Mouse (Mus musculus): Measurements from ENCODE around the gene Tbx19. TPM values are rescaled to one million over a fixed set of nuclear protein-coding genes. Genes with fewer than 3 reads are reported as not detected.

Tbx19 gene
- 0.01 TPM in 1 of 2 replicates, not detected in the other for polyA plus RNA-seq (2012; rRNA removed)

DNA sequence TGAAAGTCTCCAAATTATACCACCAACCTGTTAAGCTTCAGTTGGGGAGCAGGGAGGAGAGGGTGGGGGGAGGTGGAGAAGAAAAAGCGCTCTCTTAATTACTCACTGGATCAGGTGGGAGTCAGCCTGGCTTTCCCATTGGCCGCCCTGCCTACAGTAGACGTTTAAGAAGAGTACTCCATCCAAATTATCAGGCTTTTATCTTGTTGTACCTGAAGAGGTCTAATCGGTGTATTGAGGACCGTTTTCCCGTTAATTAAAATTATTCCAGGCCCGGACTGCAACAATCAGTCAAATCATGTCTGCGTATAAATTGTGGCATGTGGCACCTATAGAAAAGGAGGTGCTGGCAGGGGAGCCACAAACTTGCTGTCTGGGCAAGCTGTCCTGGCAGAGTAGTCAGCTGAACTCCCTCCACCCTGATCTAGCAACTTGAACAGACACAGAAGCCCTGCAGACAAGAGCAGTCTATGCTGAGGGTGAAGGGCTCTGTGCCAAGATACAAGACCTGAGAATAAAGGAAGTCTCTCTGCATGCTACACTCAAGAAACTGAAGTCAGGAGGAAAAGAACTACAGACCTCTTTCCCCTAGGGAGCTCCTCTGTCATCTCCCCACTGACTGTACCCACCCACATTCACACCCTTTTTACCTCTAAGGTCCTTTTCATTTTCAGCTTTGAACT lies at the start of gene Tbx19:
Gene Tbx19, minus strand, starts transcription at position 51 of the 683 bp plus-strand sequence.

DNA sequence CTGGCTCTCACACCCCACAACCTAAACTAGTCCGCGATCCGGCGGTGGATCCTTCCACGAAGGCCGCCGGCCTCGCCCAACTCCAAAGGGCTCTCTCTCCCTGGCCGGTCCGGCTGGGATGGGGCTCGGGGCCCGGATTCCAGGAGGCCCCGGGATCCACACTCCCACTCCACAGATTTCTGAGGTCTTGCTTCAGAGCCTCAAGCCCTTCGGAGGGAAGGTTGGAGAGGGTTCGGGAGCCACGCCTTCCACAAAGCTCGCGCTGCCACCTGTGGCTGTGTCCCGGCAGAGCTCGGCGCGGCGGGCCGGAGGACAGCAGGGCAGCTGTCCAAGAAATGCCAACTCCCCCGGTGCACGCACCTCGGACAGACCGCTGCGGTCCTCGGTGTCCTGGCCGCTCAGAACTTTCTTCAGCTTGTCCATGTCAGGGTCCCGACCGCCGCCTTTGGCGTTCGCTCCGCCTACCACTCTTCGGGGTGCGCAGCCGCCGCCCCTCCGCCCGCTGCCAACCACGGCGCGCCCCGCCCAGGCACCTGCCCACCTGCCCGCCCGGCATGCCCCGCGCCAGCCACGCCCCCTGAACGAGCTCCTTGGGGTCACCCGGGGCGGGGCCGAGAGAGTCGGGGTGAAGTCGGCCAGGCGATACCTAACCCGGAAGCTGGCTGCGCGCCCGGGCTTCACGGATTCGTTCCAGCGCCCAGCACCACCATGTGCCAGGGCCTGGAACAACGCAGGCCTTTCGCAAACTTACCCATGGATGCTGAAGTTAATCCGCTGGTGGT lies 33.5 kb upstream of the Tbx19 start, which contains the start of gene Sft2d2:
Gene Sft2d2, minus strand, starts transcription at position 559 of the 782 bp plus-strand sequence.

Other genes with a start within 250 kb of the Tbx19 start
- gene Xcl1, start 225.2 kb downstream of the Tbx19 start, polyA plus RNA-seq (2012; rRNA removed) = not detected in 2 replicates
- gene Sft2d2, start 33.7 kb upstream of the Tbx19 start, polyA plus RNA-seq (2012; rRNA removed) = 4.5 and 5.5 TPM in 2 replicates
- 13.8 and 16.0 TPM in 2 replicates for gene Tiprl, start 76.2 kb upstream of the Tbx19 start, polyA plus RNA-seq (2012; rRNA removed)
- gene Gpr161, start 135.0 kb upstream of the Tbx19 start, polyA plus RNA-seq (2012; rRNA removed) = 0.08 and 0.15 TPM in 2 replicates